Mouse (Mus musculus) liver, embryonic 14.5 days (tissue): ENCODE data around the gene Cntln.

Experiments
- CTCF ChIP-seq: IDR thresholded peaks from 2 replicates; pipeline ENCODE4 v1.5.1; 2016; ENCODE audit warnings: antibody characterized with exemption, low read depth, control low read depth
- EP300 ChIP-seq: IDR thresholded peaks from 2 replicates; pipeline ENCODE4 v1.6.1; 2016; ENCODE audit warnings: antibody characterized with exemption, low read depth

GRCm38 (mm10) chr4:84839466-84839865, 44.6 kb upstream of the Cntln start:
- TF ChIP-seq CTCF (no peak), EP300 (no peak)
